ENCODE assay signal across 27 mouse cellular contexts in the genomic region with DNA sequence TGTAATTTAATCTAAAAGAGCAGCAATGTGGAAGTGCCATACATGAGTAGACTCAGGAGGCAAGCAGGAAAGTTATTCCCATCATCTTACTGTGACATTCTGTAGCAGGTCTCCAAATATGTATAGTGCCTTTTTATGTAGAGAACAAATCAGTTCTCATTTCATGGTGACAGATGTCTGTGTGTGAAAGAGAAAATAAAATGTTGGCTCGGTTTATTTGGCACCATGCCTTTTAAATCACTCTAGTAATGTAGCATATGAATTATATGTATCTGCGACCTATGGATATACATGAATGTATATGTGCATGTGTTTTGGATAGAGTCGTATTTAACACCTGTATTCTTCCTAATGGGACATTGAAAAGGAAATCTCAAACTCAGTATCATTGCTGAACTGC.
"Had no signal": no experiment of that assay in that cellular context is flagged by ENCODE, and none has a peak within 500 bp of the region (broad histone marks: within the 10 kb centered on the region; RNA-seq: fewer than 3 reads in every experiment).

No protein-coding gene starts in this region.

- DNase-seq: gastrocnemius, postnatal 14 days; gastrocnemius, postnatal 36 days; heart, adult 11 months; heart, adult 2 months; heart, postnatal 14 days; heart, postnatal 36 days; kidney, adult 11 months; kidney, adult 2 months; kidney, adult 9 months; kidney, postnatal 14 days; kidney, postnatal 36 days; layer of hippocampus, adult 9-11 months; layer of hippocampus, postnatal 36 days; left cerebral cortex, postnatal 4 days; liver, embryonic 13.5 days had no signal

- H3K4me2 ChIP-seq: heart, embryonic 11.5 days; heart, embryonic 13.5 days; heart, embryonic 15.5 days; hindbrain, embryonic 13.5 days; hindbrain, embryonic 15.5 days; kidney, embryonic 15.5 days; limb, embryonic 13.5 days; limb, embryonic 15.5 days; liver, embryonic 13.5 days; liver, embryonic 15.5 days had no signal

- H3K36me3 ChIP-seq: heart, embryonic 13.5 days; heart, embryonic 15.5 days; hindbrain, embryonic 13.5 days; hindbrain, embryonic 15.5 days; kidney, embryonic 15.5 days; limb, embryonic 13.5 days; limb, embryonic 15.5 days; liver, embryonic 13.5 days; liver, embryonic 15.5 days had no signal

- ATAC-seq: hindbrain, postnatal 0 days; intestine, embryonic 16.5 days had no signal

- H3K9ac ChIP-seq: heart, embryonic 13.5 days; heart, embryonic 15.5 days; hindbrain, embryonic 13.5 days; hindbrain, embryonic 15.5 days; kidney, embryonic 15.5 days; limb, embryonic 13.5 days; limb, embryonic 15.5 days; liver, embryonic 13.5 days; liver, embryonic 15.5 days had no signal

- H3K4me1 ChIP-seq: liver, embryonic 13.5 days; liver, embryonic 15.5 days had no signal

- H3K27me3 ChIP-seq: heart, embryonic 13.5 days; heart, embryonic 15.5 days; hindbrain, embryonic 13.5 days; hindbrain, embryonic 15.5 days; kidney, embryonic 15.5 days; limb, embryonic 13.5 days; limb, embryonic 15.5 days; liver, embryonic 13.5 days; liver, embryonic 15.5 days had no signal

- H3K9me3 ChIP-seq: heart, embryonic 13.5 days; heart, embryonic 15.5 days; hindbrain, embryonic 13.5 days; hindbrain, embryonic 15.5 days; kidney, embryonic 15.5 days; limb, embryonic 13.5 days; limb, embryonic 15.5 days; liver, embryonic 13.5 days; liver, embryonic 15.5 days had no signal

- H3K27ac ChIP-seq: heart, adult 2 months; heart, embryonic 13.5 days; heart, embryonic 15.5 days; hindbrain, embryonic 13.5 days; hindbrain, embryonic 15.5 days; hindbrain, postnatal 0 days; kidney, embryonic 15.5 days; kidney, postnatal 0 days; limb, embryonic 13.5 days; limb, embryonic 15.5 days; liver, embryonic 13.5 days; liver, embryonic 15.5 days had no signal

- H3K4me3 ChIP-seq: heart, adult 2 months; heart, embryonic 13.5 days; heart, embryonic 15.5 days; hindbrain, embryonic 13.5 days; hindbrain, embryonic 15.5 days; kidney, embryonic 15.5 days; limb, embryonic 13.5 days; limb, embryonic 15.5 days; liver, embryonic 13.5 days; liver, embryonic 15.5 days had no signal
